Mouse (Mus musculus) v-Abl transformed pro-B cells (cell line): ENCODE measurements around the gene Fam174a.

Experiments used
- in situ Hi-C, 2 experiments: fragments of 400-800 bp; cut with MboI; formaldehyde crosslinking; loops; one replicate each; pipeline ENCODE4 v1.15.1; 2025; ENCODE audit not compliant: unreplicated experiment in 2 of 2

Fam174a gene

DNA sequence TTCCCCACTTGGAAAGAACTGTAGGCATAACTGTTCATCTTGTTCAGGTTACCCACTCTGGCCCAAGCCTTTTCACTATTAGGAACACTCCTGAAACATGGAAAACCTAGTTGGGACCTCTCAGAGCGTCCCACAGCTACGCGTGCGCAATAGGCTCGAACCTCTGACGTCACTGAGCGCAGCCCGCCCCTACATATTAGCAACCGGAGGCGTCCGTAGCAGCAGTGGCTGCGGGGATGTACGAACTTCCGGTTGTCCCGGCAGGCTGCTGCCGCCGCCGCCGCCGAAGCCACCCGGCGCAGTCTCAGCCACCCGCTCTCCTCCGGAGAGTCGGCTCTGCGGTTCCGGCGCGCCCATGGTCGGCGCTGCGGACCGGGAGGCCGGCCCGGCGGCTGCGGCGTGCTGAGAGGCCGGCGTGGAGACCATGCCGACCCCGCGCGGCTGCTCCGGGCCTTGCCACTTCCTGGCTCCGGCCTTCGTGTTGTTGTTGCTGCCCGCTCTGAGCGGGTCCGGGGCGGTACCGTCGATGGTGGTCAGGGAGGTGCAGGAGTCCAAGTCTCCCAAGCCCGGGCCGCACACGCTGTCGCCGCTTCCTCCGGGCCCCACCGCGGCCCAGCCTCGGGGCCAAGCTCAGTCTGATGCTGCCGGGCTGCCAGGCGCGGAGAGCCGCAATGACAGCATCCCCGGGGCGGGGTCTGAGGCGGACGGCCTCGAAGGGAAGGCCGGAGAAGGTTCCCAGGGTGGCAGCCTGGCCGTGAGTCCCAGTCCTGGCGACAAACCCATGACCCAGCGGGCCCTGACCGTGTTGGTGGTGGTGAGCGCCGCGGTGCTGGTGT lies at the start of gene Fam174a:
Fam174a (plus strand) TSS at position 231 of the 836 bp plus-strand sequence.
- in situ Hi-C loops, result loop anchor here (5.0 to 25.0 kb wide), 6 partner anchors 46 to 1176 kb away; no protein-coding TSS in a partner anchor

DNA sequence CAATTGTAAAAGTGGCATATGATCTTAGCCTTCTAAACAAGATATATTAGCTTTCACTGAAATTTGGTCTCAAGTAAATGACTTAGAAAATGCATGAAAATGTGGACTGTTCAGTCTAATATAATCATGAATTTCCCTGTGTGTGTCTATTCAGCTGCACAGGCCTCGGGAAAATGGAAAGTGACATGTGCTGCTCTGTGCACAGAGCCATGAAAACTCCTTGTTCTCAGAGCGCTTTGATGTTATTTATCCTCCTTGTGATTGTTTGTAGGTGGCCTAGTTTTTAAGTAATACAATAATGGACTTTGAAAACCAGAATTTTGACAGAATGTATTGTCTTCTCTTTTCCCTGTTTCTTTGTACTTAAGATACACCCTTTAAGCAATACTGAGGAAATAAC lies 49.6 kb upstream of the Fam174a start:
- in situ Hi-C loops, result loop anchor here in 1 of 2 experiments (25.0 kb wide), 1 partner anchor 1498 kb away; no protein-coding TSS in a partner anchor

DNA sequence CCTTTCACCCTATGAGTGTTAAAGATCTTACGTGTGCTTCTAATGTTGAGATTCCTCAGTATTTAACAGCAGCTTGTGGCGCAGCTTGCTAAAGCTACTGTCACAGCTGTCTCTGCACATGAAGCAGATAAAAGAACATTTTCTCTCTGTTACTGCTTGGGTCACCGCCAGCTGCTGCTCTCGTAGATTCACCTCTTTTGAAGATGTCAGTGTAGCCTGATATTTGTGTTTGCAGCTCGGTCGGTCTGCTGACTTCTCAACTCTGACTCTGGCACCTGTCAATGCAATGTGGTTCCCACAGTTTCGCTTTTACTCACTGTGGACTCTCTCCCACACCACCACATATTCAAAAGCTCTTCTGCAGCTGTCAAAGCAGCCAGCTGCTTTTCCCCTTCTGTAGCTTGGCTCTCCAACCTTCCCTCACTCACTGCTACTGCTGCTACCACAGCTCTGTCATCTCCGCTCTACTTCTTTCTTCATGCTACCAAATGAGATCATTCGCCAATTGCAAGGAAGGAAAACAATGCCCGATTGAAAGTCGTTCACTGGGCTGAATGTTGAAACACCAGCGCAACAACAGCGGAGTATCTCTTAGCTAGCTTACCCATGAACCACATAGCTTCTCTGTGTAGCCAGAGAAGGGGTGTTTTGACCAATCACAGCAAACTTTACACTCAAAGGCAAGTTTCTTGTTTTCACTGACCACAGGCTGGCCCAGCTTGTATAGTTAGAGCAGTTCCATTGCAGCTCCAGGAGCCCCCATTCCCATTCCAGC lies 45.3 kb upstream of the Fam174a start:
- in situ Hi-C loops, result loop anchor here (5.0 to 25.0 kb wide), 3 partner anchors 44 to 1494 kb away; partner anchors contain the start of gene Fam174a (in 1 of the 2)

DNA sequence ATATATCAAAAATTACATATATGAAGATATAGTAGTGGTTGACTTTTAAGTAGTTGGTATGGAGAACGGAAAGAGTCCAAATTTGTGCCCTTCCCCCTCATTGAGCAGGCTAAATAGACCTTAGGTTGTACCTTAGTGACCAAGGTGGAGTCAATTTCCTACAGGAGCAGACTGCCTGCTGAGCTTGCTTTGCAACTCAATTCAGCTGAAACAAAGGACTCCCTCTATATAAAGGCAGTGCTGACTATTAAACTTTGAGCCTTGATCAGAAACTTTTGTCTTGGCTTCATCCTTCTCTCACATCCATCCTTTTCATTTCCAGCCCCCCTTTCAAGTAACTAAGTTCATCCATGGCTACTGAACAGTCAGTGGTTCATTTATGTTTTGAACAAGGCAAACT lies 40.1 kb upstream of the Fam174a start:
- in situ Hi-C loops, result loop anchor here in 1 of 2 experiments (25.0 kb wide), 1 partner anchor 1489 kb away; no protein-coding TSS in a partner anchor

DNA sequence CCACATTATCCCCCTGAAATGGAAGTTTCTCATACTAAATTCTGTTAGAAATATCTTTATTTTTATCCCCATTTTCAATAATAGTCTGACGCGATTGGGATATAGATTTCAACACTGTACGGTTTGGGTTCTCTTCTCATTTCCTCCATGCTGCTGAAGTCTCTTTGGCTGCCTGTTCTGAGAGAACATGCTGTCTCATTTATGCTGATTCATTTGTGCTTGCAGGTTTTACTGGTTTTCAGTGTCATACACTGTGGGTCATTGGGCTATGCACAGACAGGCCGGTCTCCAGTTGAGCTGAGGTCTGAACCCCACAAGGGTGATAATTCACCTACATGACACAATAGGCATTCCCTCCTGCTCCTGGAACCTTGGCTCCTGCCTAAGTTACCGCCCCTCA lies 5.1 kb upstream of the Fam174a start:
- in situ Hi-C loops, result loop anchor here (25.0 kb wide), 2 partner anchors 454 to 1171 kb away; no protein-coding TSS in a partner anchor

DNA sequence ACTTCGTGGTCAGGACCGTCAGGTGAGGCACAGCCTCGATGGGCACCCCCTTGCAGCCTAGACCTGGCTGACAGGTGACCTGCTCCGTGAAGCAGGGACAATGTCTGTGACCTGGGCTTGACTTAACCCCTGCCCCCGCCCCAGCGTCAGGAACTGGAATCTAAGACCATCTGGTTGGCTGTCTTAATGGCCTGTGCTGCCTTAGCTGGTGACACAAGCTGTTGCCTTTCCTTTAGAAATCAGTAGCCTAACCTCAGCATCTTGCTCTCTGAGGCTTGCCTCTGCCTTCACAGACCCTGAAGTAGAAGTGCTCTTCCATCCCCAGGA lies 769 bp downstream of the Fam174a start:
- in situ Hi-C loops, result loop anchor here (5.0 to 25.0 kb wide), 6 partner anchors 47 to 1177 kb away; no protein-coding TSS in a partner anchor

DNA sequence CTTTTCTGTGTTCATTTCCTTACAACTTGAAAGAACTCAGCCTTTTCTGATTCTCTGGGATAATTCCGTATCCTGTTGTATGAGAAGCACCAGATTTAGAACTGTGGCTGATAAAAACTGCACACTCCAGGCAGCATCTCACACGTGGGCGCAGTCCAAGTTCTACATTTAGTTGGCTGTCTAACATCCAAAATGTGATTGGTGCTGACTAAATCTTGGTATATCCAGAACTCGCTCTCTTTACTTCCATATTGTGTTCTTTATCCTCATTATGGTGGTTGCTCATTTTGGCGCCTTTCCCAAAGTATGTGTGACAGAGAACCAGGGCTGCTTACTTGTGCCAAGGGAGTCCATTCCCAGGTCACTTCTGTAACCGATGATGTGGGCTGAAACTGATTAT lies 2.6 kb downstream of the Fam174a start:
- in situ Hi-C loops, result loop anchor here (10.0 to 25.0 kb wide), 4 partner anchors 201 to 1179 kb away; no protein-coding TSS in a partner anchor

DNA sequence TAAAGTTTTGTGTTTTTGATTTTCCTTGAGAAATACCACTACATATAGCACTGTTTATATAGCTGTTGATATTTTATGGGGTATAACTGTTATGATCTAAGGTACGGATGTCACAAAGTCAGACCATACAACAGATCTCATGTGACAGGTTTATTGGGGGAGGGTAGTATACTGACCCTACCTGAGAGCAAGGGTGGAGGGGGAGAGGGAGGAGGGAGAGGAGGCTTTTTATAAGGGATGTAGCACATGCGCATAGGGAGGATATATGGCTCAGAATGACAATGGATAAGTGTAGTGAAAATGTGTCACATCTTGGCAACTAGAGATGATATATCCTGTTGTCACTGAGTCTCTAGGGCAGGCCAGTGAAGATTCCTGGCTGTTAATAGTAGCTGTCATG lies 8.8 kb downstream of the Fam174a start:
- in situ Hi-C loops, result loop anchor here (25.0 kb wide), 2 partner anchors 440 to 1185 kb away; no protein-coding TSS in a partner anchor

DNA sequence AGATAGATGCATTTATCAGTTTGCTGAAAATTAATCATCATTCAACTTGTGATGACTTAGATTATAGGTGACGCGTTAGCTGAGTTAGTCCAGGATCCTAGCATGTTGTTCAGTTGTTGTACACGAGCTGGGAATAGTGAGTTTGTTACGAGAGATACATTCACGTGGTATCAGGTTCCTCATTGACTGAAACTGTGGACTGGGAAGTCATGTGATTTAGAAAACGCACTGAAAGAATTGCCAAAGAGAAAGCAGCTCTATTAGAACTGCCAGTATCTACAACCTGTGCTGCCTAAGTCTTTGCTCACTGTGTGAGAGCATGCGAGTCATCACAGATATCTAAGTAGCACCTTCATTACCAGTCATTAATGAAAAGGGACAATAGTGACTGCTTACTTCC lies 9.6 kb downstream of the Fam174a start:
- in situ Hi-C loops, result loop anchor here (25.0 kb wide), 2 partner anchors 439 to 1186 kb away; no protein-coding TSS in a partner anchor

DNA sequence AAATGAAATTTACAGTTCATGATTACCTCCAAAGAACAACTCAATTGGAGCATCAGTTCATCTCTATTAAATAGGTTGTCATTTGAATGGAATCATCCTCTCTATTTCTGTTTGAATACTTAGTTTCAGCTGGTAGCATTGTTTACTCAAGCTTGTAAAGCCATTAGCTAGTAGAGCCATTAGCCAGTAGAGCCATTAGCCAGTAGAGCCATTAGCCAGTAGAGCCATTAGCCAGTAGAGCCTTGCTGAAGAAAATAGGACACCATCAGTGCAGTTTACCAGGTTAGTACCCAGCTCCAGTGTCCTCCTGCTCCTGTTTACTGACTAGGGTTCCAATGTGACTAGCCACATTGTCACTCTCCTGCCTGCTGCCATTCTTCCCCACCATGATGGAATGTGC lies 13.4 kb downstream of the Fam174a start:
- in situ Hi-C loops, result loop anchor here in 1 of 2 experiments (25.0 kb wide), 1 partner anchor 285 kb away; no protein-coding TSS in a partner anchor

DNA sequence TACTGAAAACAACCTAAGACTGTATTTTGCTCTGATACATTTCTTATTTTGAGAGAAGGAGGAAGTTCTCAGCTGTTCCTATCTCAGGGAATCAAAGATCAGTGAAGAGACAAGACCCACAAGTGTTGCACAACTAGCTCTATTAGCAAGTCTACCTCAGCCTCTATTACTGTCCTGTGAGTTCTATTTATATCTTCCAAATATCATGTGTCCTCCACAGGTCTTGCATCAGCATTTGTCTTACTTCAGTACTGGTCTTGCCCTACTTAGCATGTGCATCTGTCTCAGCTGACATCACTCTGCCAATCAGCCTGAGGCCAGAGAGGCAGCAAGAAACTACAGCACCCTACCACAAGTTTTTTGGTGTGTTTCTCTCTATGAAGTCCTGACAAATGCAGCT lies 26.2 kb downstream of the Fam174a start:
- in situ Hi-C loops, result loop anchor here in 1 of 2 experiments (25.0 kb wide), 1 partner anchor 273 kb away; no protein-coding TSS in a partner anchor

DNA sequence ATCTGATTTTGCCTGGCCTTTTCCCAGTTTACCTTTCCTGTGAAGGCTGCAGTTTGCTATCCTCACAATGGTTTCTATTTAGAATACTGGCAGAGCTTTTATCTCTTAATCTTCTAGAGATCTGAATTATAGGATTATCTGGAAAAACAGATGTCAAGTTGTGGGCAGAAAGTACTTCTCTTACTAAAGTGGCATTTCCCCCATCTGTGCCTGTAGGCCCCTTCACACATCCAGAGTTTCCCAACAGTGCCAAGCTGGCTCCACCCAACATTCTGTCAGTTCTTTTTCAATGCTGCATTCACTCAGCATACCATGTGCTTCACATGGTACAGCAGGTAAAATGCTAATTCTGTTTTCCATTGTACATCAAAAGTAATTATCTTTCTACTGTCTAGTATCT lies 28.8 kb downstream of the Fam174a start:
- in situ Hi-C loops, result loop anchor here in 1 of 2 experiments (25.0 kb wide), 1 partner anchor 270 kb away; no protein-coding TSS in a partner anchor

DNA sequence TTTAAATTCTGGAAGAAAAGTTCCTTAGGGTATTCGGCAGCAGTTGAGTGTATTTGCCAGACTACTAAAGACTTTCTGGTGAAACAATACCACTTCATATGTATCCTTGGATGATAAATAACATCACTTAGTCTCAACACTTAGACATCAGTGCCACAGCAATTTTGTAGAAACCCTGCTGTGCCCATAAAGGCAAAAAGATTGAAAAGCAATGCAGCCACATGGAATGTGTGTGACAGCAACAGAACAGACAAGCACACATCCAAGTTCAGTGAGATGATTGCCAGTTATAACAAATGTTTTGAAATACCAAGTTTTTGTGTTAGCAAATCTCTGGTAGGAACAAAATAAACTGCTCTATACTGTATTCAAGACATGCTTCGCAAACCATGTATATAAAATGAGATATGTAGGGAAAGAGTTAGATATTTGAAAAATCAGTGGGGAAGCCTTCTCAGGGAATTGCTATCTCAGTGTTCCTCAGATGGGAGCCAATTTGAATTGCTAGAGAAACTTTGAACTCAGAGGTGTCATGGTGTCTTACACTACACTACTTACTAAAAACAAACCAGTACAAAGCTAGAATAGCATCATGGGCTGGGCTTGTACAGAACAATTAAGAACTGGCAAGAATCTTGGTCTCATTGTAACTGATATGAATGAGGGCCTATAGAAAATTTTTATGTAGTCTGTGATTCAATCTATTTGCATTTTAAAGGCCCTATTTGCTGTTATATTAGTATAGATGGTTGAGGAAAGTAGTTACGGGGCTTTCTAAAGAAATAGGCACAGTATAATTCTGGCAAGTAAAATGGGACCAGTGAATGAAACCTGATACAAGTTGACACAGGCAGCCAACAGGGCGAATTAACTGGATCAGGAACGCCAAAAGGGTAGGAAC lies 30.4 kb downstream of the Fam174a start:
- in situ Hi-C loops, result loop anchor here in 1 of 2 experiments (25.0 kb wide), 1 partner anchor 268 kb away; no protein-coding TSS in a partner anchor

DNA sequence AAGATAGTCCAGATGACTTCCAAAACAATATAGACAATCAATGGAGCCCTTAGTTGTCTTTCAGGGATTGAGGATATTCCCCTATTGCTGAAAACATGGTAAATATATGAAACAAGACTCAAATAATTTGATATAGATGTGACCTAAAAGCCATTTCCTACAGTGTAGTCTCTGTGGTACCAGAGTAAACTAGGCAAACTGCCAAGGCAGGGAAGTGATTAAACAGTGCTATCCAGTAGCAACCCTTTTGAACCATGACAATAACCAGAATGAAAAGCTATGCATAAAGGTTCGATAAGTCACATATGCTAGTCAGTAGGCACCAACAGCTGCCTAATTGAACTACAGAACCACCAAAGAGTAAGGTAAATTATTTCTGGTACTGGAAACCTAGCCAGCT lies 40.7 kb downstream of the Fam174a start:
- in situ Hi-C loops, result no loop called here

DNA sequence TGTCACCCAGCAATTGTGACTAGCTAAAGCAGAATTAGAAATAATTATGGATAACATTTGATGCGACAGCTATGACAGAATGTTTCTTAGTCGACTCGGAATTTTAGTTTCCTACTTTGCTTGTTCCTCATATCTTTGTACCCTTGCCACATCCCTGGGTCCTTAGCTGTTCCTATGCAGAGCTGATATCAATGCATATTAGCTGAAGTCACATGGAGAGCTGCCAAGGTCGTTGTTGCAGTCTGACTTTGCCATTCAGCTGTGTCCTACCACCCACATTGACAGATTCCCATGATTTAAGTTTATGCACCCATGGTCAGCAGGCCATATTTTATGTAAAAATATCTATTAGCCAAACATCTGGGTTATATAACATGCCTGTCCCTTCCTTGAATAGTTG lies 43.5 kb downstream of the Fam174a start:
- in situ Hi-C loops, result no loop called here

DNA sequence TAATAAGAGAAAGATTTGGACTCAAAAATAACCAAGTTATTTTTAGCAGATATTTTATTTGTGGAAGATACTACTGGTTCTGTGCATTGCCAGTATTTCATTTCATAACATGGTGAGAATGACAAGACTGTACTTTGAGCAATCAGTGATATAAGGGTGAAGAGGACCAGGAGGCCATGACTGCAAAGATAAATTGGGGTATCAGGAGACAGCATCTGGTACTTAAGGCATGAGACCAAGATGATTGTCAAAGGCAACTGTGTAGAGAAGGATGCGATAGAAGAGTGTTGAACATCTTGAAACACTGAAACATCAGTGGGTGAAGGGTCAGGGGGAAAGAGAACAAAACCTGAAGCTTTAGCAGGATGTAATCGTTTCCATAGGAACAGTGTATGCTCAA lies 50.3 kb downstream of the Fam174a start:
- in situ Hi-C loops, result no loop called here

DNA sequence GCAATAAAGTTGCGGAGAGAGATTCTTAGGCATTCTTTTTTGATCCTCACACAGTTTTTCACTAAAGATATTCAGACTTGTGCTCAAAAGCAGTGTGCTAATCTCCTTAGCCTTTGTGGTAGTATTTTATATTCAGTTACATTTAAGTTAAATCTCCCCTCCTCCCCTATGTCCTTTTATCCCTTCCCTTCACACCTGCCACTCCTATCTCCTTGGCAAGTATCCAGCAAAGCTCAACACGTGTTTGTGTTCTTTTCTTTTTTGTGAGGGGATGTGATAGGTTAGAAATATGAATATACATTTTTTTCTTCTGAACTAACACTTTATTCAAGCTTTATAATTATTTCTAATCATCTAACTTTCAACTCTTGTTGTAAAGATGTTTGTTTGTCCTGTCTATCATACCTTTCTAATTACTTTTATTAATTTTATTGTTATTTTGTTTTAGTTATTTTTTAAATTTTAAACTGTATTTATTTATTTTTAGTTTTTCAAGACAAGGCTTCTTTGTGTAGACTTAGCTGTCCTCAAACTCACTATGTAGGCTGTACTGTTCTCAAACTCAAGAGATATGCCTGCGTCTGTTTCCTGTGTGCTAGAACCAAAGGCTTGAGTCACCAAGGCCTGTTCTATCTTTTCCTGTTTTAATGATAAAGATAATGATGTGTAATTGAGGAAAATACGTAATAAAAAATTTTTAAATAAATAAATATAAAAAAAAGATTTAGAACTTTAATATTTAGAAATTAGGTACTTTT lies 53.4 kb downstream of the Fam174a start:
- in situ Hi-C loops, result no loop called here

DNA sequence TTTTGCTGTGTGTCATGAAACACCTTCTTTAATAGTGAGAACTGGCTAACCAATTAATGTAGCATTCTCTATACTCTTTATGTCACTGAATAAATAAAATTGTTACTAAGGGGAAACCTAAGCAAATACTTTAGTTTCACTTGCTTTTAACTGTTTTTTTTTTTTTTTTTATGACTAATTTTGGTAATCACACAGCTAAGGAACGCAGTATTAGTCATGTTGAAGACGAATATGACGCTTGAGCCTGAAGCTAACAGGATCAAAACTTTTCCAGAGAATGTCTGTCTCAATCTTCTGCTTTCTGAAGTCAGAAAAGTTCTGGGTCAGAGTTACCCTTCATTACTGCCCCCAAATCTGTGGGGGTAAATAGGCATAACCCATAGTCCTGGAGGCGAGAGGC lies 54.3 kb downstream of the Fam174a start:
- in situ Hi-C loops, result no loop called here

DNA sequence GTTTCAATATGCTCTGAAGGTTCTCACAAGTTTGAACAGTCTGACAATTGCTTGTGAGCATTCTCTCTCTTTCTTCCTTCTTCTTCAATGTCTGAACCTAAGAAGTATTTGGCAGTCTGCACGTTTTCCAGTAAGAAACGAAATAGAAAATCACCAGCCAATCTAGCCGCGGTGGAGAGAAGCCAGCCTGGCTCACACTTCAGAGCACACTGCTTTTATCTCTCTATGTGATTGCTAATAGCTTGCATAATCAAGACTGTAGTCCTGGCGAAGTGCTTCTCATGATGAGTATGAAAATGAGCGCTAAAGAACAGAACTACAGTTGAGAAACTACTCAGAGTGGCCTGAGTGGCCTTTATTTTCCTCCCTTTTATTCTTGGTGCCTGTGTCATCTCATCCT lies 62.0 kb downstream of the Fam174a start:
- in situ Hi-C loops, result loop anchor here in 1 of 2 experiments (25.0 kb wide), 1 partner anchor 387 kb away; no protein-coding TSS in a partner anchor
